Mouse (Mus musculus) liver, postnatal 0 days (tissue): ENCODE measurements around the gene Gse1.

Experiments
- CTCF ChIP-seq: sonication (generic); IDR thresholded peaks from 2 replicates; pipeline ENCODE4 v1.5.1; 2016; ENCODE audit warnings: antibody characterized with exemption, low read depth
- EP300 ChIP-seq: IDR thresholded peaks from 2 replicates; pipeline ENCODE4 v1.6.1; 2016; ENCODE audit warnings: antibody characterized with exemption, low read depth, mild to moderate bottlenecking

DNA sequence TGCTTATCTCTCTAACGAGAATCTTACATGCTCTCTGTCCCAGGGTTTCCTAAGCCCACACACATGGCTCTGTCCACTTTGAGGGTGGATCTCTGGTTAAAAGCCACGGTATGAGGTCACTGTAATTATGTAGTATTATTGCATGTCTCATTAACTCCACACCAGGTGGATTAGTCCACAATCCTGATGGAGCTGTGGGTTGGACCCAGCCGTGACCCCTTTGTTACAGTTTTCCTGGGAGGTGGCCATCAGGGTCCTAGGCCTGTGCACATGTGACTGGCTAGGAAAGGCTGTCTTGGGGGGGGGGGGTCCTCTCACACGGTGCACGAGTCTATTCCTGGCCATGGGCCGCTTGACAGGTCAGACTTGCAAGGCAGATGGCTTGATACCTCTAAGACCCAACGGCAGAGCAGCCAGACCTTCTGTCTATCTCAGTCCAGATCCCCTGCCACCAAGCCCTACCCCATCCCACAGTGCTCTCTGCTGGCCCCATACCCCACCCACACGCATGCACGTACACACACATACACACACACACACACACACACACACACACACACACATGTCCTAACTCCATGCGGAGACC is 77.6 kb downstream of the Gse1 start:
- TF ChIP-seq EP300 (no peak), CTCF (no peak)
